Mouse (Mus musculus): ENCODE results near the gene AA467197. TPM values are rescaled to one million over a fixed set of nuclear protein-coding genes. Genes with fewer than 3 reads are reported as not detected.
A peak's percentile ranks its signal among the peaks of the same experiment; 100 is the strongest.

Gene AA467197
- polyA plus RNA-seq, 1 experiment from 2014 or later: 0.31 TPM

DNA sequence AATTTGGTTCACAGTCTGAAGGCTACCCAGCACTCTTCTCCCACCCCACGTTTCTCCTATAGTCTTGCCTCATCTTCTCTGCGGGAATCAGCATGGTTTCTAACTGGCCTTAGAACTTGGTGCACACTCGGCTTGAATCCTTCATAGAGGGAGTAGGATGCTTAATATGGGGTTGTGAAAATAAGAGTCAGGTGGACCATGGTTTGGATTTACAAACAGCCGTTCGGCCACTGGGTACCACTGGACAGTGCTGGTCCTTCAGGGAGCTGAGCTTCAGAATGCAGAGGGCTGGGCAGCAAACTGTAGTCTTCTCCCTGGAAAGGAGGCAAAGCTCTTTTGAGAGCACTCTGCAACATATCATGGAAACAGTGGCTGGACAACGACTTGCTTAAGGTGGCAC lies 19.0 kb upstream of the AA467197 start:
- Histone ChIP-seq H3K36me3 (replicated peaks) (no peaks in the 10 kb centered on the region), H3K27ac (no peak overlapping the region), H3K27me3 (replicated peaks) (no peaks in the 10 kb centered on the region), H3K4me1 (no peaks in the 10 kb centered on the region), H3K9me3 (no peaks in the 10 kb centered on the region), H3K4me3 (no peak overlapping the region), H3K9ac (no peak overlapping the region), H3K4me2 (no peak overlapping the region)
- no peak for ATAC-seq (replicated peaks)
- 75% methylated on average over 6 of the region's 6 CpGs for WGBS

GRCm38 (mm10) chr2:122618719-122619118 lies 18.1 kb upstream of the AA467197 start:
- Histone ChIP-seq H3K27ac (no peak overlapping the region), H3K4me3 (no peak overlapping the region), H3K36me3 (replicated peaks) (no peaks in the 10 kb centered on the region), H3K4me2 (no peak overlapping the region), H3K27me3 (replicated peaks) (no peaks in the 10 kb centered on the region), H3K9ac (no peak overlapping the region), H3K9me3 (no peaks in the 10 kb centered on the region), H3K4me1 (no peaks in the 10 kb centered on the region)
- ATAC-seq (replicated peaks): no peak; the same call in 1 of the 2 replicates
- WGBS: 16% methylated on average over 4 of the region's 4 CpGs

GRCm38 (mm10) chr2:122621337-122622110 lies 15.3 kb upstream of the AA467197 start:
- no peaks in the 10 kb centered on the region for H3K27me3 ChIP-seq (replicated peaks)
- no peaks in the 10 kb centered on the region for H3K4me1 ChIP-seq
- no peak overlapping the region for H3K9ac ChIP-seq
- H3K36me3 ChIP-seq (replicated peaks): no peaks in the 10 kb centered on the region
- H3K4me2 ChIP-seq: no peak overlapping the region
- ATAC-seq (replicated peaks): no peak
- 83% methylated on average over 9 of the region's 9 CpGs for WGBS
- H3K27ac ChIP-seq: no peak overlapping the region
- no peaks in the 10 kb centered on the region for H3K9me3 ChIP-seq
- no peak overlapping the region for H3K4me3 ChIP-seq

GRCm38 (mm10) chr2:122625930-122626329 lies 10.9 kb upstream of the AA467197 start:
- no peak overlapping the region for H3K9ac ChIP-seq
- no peak overlapping the region for H3K4me2 ChIP-seq

DNA sequence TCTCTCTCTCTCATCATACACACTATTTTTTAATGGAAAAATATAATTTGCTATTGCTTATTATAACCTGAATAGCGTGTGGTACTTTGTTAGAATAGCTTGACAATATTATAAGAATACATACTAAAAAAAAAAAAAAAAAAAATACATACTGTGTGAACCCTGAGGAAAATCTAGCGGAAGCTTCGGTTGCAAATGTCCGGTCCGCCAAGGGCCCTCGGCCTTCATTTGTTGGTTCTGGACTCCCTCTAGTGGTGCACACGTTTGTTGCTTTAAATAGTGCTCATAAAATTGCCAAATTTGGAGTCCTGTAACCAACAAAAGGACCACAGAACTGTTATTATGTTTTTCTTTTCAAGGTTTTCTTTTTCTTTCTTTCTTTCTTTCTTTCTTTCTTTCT lies 7.8 kb upstream of the AA467197 start:
- Histone ChIP-seq H3K36me3 (replicated peaks) (peaks cover 7% of the 10 kb centered on the region; the same call in 1 of the 2 replicates), H3K9ac (no peak overlapping the region), H3K27me3 (replicated peaks) (no peaks in the 10 kb centered on the region), H3K4me2 (no peak overlapping the region), H3K27ac (no peak overlapping the region), H3K4me3 (no peak overlapping the region), H3K9me3 (no peaks in the 10 kb centered on the region), H3K4me1 (peaks cover 19% of the 10 kb centered on the region)
- under 1% methylated on average over 7 of the region's 7 CpGs for WGBS
- ATAC-seq (replicated peaks): no peak

More at GRCm38 (mm10) chr2:122625930-122626329, 10.9 kb upstream of the AA467197 start:
- Histone ChIP-seq H3K27ac (no peak overlapping the region), H3K9me3 (no peaks in the 10 kb centered on the region), H3K27me3 (replicated peaks) (no peaks in the 10 kb centered on the region), H3K4me1 (peaks cover 6% of the 10 kb centered on the region), H3K4me3 (no peak overlapping the region), H3K36me3 (replicated peaks) (no peaks in the 10 kb centered on the region)
- 68% methylated on average over 7 of the region's 7 CpGs for WGBS
- no peak for ATAC-seq (replicated peaks)

DNA sequence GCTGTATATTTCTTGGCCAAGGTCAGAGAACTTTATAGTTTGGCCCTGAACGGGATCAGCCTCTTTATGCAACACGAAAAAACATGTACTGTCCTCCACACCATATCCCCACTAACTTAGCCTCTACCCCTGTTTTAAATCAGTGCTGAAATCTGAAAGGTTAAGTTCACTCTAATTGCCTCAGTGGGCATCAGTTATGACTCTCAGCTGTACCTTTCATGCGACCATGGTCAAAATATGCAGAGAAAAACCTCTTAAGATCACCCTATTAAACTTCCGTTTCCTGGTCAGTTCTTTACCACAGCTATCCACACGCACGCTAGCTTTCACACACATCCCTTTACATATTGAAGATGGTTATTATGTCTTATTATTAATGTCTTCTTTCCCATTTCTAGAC lies 6.9 kb upstream of the AA467197 start:
- no peak; the same call in 1 of the 2 replicates for ATAC-seq (replicated peaks)
- 68% methylated on average over 6 of the region's 6 CpGs for WGBS
- H3K4me2 ChIP-seq: peak overlapping the region; percentile 91
- no peak overlapping the region for H3K9ac ChIP-seq
- peak overlapping the region; percentile 24; the same call in 1 of the 2 replicates for H3K27ac ChIP-seq
- no peaks in the 10 kb centered on the region for H3K27me3 ChIP-seq (replicated peaks)
- no peaks in the 10 kb centered on the region for H3K9me3 ChIP-seq
- peaks cover 7% of the 10 kb centered on the region; the same call in 1 of the 2 replicates for H3K36me3 ChIP-seq (replicated peaks)
- H3K4me1 ChIP-seq: peaks cover 19% of the 10 kb centered on the region
- peak overlapping the region; percentile 99 for H3K4me3 ChIP-seq

DNA sequence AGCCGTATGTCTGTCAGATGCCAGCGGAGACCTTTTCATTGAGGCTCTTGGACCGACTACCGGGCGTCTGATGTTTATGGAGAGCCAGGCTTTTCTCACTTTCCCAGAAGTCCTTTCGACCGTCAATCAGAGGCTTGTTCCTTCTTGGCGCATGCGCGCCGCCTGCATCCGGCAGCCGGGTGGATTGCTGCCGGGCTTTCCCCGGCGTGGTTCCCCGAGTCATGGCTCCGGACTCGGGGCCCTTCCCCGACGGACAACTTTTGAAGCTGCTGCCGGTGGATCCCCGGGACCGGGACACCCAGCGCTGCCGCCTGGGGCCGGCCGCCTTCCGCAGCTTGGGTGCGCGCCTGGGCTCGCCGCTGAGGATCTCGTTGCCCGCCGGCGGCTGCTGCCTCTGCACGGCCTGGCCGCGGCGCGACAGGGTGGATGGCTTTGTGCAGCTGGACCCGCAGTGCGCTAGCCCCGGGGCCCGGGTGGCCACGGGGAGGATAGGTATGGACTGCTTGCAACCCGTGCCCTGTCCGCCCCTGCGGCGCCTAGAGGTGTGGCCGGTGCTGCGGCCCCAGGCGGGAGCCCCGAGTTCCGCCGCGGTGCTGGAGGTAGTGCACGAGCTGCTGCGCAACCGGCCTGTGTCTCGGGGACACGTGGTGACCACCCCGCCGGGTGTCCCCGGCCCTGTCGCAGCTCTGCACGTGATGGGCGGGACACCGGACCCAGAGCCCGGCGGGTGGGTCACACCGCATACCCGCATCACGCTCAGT lies 6.1 kb upstream of the AA467197 start:
- Histone ChIP-seq H3K4me1 (peaks cover 19% of the 10 kb centered on the region), H3K9me3 (no peaks in the 10 kb centered on the region), H3K9ac (peak overlapping the region; percentile 90), H3K36me3 (replicated peaks) (peaks cover 7% of the 10 kb centered on the region; the same call in 1 of the 2 replicates), H3K4me3 (peak overlapping the region; percentile 99), H3K4me2 (peak overlapping the region; percentile 91), H3K27ac (peak overlapping the region; percentile 81), H3K27me3 (replicated peaks) (no peaks in the 10 kb centered on the region)
- WGBS: under 1% methylated on average over 75 of the region's 75 CpGs
- ATAC-seq (replicated peaks): peak; percentile 88

DNA sequence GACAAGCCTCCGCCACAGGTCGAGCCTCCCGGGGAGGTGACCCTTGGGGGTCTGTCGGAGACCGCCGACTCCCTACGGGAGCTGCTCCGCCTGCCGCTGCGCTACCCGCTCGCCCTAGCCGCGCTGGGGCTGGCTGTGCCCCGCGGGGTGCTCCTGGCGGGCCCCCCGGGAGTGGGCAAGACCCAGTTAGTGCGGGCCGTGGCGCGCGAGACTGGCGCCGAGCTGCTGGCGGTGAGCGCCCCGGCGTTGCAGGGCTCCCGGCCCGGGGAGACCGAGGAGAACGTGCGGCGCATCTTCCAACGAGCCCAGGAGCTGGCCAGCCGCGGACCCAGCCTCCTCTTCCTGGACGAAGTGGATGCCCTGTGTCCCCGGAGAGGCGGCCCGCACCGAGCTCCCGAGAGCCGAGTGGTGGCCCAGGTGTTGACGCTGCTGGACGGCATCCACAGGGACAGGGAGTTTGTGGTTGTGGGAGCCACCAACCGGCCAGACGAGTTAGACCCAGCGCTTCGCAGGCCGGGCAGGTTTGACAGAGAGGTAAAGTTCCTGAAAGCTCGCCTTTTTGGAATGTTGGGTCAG lies 5.5 kb upstream of the AA467197 start:
- peak overlapping the region; percentile 81 for H3K27ac ChIP-seq
- ATAC-seq (replicated peaks): peak; percentile 32; the same call in 1 of the 2 replicates

GRCm38 (mm10) chr2:122637526-122637997 lies 776 bp downstream of the AA467197 start:
- WGBS: 2% methylated on average over 36 of the region's 36 CpGs
- peak; percentile 78 for ATAC-seq (replicated peaks)

More for the DNA sequence above, 5.5 kb upstream of the AA467197 start:
- Histone ChIP-seq H3K9ac (peak overlapping the region; percentile 90), H3K27me3 (replicated peaks) (no peaks in the 10 kb centered on the region), H3K36me3 (replicated peaks) (peaks cover 7% of the 10 kb centered on the region; the same call in 1 of the 2 replicates), H3K9me3 (no peaks in the 10 kb centered on the region), H3K4me1 (peaks cover 19% of the 10 kb centered on the region), H3K4me3 (peak overlapping the region; percentile 99), H3K4me2 (peak overlapping the region; percentile 91)
- WGBS: under 1% methylated on average over 53 of the region's 53 CpGs

GRCm38 (mm10) chr2:122638029-122638428 lies 1.2 kb downstream of the AA467197 start:
- Histone ChIP-seq H3K36me3 (replicated peaks) (peaks cover 6% of the 10 kb centered on the region; the same call in 1 of the 2 replicates), H3K4me1 (peaks cover 6% of the 10 kb centered on the region; the same call in 1 of the 2 replicates), H3K9ac (peak overlapping the region; percentile 30; the same call in 1 of the 2 replicates), H3K27me3 (replicated peaks) (peaks cover 20% of the 10 kb centered on the region; the same call in 1 of the 2 replicates), H3K27ac (no peak overlapping the region), H3K4me3 (peak overlapping the region; percentile 42), H3K4me2 (peak overlapping the region; percentile 79), H3K9me3 (no peaks in the 10 kb centered on the region)
- no peak for ATAC-seq (replicated peaks)
- 36% methylated on average over 12 of the region's 12 CpGs for WGBS

More at GRCm38 (mm10) chr2:122637526-122637997, 776 bp downstream of the AA467197 start:
- Histone ChIP-seq H3K4me3 (peak overlapping the region; percentile 42), H3K9me3 (no peaks in the 10 kb centered on the region), H3K9ac (peak overlapping the region; percentile 30; the same call in 1 of the 2 replicates), H3K4me2 (peak overlapping the region; percentile 79), H3K27me3 (replicated peaks) (peaks cover 20% of the 10 kb centered on the region; the same call in 1 of the 2 replicates), H3K4me1 (peaks cover 6% of the 10 kb centered on the region; the same call in 1 of the 2 replicates), H3K36me3 (replicated peaks) (peaks cover 7% of the 10 kb centered on the region; the same call in 1 of the 2 replicates), H3K27ac (no peak overlapping the region)

- no peak overlapping the region for H3K9ac ChIP-seq
- H3K36me3 ChIP-seq (replicated peaks): no peaks in the 10 kb centered on the region
- H3K4me3 ChIP-seq: no peak overlapping the region
- ATAC-seq (replicated peaks): no peak
- no peak overlapping the region for H3K4me2 ChIP-seq
- H3K27ac ChIP-seq: no peak overlapping the region
- WGBS: 50% methylated on average over 5 of the region's 5 CpGs
- H3K4me1 ChIP-seq: peaks cover 6% of the 10 kb centered on the region; the same call in 1 of the 2 replicates
- peaks cover 20% of the 10 kb centered on the region; the same call in 1 of the 2 replicates for H3K27me3 ChIP-seq (replicated peaks)
- H3K9me3 ChIP-seq: no peaks in the 10 kb centered on the region
These were observed 1.9 kb downstream of the AA467197 start for GRCm38 (mm10) chr2:122638673-122639072.

All from midbrain, embryonic 15.5 days (tissue).